Mouse (Mus musculus) B cell, adult 2 months (primary cell): Measurements from ENCODE around the gene Mtfr2.
A peak's percentile ranks its signal among the peaks of the same experiment; 100 is the strongest.

Experiments
- DNase-seq, 2 experiments: peaks; one replicate each; pipeline ENCODE4 v3.0.0; 2022

Mtfr2 gene

GRCm38 (mm10) chr10:20347285-20348214 is at the start of gene Mtfr2:
Mtfr2 (plus strand) TSS chr10:20347770.
- peak; percentile 92 for DNase-seq

DNA sequence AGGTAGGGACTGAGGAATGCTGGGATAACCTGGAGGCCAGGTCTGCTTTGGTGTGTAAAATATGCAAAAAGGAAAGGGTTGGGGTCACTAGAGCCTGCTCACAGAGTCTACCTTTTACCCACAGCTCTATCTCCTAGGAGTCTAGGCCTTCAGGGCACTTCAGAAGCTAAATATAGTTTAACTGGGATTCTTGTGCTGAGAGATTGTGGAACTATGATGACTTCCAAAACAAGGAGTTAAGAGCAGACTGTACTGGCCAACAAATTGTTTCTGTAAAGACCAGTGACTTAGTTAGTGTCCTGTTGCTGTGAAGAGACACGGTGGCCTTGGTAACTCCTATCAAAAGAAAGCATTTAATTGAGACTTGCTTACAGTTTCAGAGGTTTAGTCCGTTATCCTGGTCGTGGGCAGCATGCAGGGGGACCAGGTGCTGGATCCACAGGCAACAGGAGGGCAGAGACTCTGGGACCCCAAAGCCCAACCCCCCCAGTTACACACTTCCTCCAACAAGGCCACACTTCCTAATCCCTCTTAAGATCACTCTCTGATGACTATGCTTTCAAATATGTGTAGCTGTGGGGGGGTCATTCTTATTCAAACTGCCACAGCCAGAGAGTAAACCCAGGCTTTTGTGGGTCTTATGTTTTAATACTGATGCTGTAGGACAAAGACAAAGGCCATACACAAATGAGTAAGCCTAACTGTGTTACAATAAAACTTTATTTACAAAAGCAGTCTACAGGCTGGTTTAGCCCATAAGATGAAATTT is 49.2 kb upstream of the Mtfr2 start:
- DNase-seq, result no peak

DNA sequence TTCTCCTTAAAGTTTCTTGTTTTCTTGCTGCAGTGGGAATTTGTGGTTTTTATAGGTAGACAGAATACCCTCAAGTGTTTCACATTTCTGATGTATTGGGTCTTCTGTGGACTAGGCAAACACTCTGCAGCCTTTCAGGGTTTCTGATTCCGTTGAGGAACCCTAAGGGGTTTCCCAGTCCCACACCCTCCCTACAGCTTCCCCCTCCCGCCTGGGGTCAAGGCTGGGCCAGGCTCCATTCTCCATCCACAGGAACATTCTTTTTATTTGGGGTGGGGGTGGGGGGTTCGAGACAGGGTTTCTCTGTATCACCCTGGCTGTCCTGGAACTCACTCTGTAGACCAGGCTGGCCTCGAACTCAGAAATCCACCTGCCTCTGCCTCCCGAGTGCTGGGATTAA is 48.5 kb upstream of the Mtfr2 start:
- no peak for DNase-seq

DNA sequence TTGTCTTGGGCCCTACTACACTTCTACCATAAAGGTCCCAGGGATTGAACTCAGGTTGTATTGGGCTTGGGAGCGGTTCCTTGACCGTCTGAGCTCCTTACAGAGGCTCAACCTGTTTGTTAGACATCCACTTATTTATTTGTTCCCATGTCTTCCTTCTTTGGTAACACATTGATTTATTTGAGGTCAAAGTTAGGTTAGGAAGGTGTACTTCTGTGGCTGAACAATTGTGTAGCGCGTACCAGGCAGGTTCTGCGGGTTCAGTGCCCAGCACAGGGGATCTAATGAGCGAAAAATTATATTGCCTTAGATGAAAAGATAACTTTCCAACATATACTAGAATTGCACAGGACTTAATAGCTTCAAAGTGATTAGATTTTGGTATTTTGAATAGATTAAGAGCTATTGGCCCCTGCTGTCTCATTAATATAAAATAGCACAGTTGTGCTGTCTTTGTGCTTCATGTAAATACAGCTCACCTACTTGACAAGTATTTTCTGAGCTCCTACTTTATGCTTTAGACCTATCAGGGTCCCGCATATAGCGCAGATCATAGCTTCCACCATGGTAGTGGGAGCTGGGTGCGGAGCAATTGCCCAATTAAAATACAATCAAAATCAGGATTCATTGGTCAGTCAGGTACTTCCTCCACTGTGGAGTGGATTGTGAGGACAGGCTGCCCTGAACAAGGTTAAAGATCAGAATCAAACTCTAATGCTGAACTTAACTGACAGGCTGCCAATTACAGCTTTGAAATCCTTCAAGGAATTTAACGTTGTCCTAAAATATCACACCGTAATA is 36.4 kb upstream of the Mtfr2 start:
- DNase-seq, result no peak

GRCm38 (mm10) chr10:20311918-20312735 is 35.4 kb upstream of the Mtfr2 start, which contains the start of gene Bclaf1:
Bclaf1 (plus strand) TSS chr10:20312469.
- peak; percentile 100 for DNase-seq

- peak; percentile 88 to 90 for DNase-seq
Measured at GRCm38 (mm10) chr10:20312736-20313301, 34.8 kb upstream of the Mtfr2 start.

DNA sequence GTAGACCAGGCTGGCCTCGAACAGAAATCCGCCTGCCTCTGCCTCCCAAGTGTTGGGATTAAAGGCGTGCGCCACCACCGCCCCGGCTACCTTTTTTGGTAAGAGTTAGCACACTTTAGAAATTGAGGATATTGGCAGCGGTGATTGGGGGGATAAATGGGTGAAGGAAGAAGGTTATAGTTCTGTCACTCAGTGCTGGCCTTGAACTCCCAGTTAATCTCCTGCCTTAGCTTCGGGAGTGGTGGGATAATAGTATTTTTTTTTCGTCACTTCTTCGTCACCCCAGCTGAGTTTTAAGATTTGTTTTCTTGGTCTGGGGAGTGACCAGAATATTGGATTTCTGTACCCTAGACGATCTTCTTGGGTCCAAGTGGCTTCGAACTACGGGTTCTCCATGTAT is 34.1 kb upstream of the Mtfr2 start:
- no peak for DNase-seq

DNA sequence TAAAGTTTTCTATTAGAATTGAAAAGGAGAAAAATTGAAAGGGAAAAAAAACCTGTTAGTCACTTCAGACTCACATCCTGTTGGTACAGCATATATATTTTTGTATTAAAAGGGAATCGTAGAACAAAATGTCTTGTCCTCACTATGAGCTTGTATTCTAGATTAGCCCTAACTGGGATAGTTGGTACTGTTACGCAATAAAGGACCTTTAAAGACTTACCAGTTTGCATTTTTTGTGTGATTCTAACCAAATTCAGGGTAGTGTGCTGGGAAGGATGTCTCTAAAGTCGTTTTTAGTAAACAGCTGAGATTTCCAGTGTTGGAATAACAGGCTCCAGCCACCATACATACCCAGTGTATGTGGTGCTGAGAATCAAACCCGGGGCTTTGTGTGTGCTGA is 33.6 kb upstream of the Mtfr2 start:
- no peak for DNase-seq

DNA sequence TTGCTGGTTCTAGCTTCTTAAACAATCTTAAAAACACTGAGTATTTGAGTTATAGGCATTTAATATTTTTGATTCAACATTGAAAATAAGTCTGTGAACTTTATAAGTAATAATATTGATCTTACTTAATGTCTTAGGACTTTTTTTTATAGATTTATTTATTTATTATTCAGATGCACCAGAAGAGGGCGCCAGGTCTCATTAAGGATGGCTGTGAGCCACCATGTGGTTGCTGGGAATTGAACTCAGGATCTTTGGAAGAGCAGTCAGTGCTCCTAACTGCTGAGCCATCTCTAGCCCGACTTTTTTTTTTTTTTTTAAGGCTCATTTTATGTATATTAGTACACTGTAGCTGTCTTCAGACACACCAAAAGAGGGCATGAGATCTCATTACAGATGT is 32.8 kb upstream of the Mtfr2 start:
- DNase-seq, result peak; percentile 49 to 51

- no peak for DNase-seq
Measured at GRCm38 (mm10) chr10:20317466-20317865, 30.1 kb upstream of the Mtfr2 start.

DNA sequence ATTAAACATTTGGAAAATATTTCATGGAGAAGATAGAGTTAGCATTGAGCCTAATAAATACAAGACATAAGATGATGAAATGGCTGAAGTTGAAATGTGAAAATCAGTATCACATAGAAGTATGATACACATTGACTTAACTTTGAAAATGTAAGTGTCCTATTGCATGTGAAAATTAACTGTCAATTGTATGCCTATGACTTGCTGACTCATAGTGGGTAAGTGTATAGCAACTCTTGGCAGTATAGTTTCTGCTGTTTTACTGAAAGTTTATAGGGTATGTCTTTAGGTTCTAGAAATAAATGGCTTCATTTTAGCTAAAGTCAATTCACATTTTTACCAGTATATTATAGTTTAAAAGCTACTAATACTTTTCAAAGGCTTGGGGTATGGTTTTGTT is 21.3 kb upstream of the Mtfr2 start:
- DNase-seq, result no peak

GRCm38 (mm10) chr10:20331262-20331661 is 16.3 kb upstream of the Mtfr2 start:
- no peak for DNase-seq

GRCm38 (mm10) chr10:20337872-20338271 is 9.7 kb upstream of the Mtfr2 start:
- DNase-seq, result no peak

GRCm38 (mm10) chr10:20345736-20346135 is 1.8 kb upstream of the Mtfr2 start:
- no peak for DNase-seq

DNA sequence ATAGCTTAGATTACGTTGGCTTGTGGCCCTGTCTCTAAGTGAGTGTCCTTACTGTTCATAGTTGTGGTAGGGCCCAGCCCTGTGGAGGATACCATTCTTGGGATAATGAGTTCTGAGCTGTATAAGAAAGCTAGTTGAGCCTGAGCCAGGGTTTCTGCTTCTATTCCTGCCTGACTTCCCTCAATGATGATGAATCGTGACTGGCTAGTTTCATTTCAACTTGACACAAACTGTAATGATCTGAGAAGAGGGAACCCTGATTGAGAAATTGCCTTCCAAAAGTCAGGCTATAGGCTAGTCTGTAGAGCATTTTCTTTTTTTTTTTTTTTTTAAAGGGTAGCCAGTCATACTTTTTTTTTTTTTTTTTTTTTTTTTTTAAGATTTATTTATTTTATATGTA is 1.3 kb downstream of the Mtfr2 start:
- DNase-seq, result no peak

GRCm38 (mm10) chr10:20361542-20362449 is 14.2 kb downstream of the Mtfr2 start:
- DNase-seq, result peak; percentile 33 to 45

GRCm38 (mm10) chr10:20362450-20363118 is 15.0 kb downstream of the Mtfr2 start:
- no peak for DNase-seq

- DNase-seq, result peak in 1 of 2 experiments; percentile 12
Measured at GRCm38 (mm10) chr10:20372046-20372445, 24.5 kb downstream of the Mtfr2 start.

DNA sequence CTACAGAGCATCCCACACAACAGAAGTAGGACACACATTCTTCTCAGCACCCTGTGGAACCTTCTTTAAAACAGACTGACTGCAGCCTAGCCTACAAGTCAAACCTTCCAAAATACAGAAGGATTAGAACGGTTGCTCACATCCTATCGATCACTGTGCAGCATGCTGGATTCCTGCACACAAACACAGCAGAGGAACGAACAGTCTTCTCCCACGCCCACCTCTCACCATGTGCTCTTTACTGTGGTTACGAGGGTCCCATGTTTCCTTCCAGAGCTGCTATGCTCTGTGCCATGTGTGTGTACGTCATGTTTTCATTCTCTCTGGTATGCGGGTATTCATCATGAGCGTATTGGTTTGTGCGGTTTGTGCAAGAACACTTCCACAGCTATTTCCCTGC is 30.1 kb downstream of the Mtfr2 start:
- DNase-seq, result no peak
